8 mouse cellular contexts compared by ENCODE assay signal in genomic region chr7:105736911-105737521, GRCm38 (mm10). TPM values are rescaled to one million over a fixed set of nuclear protein-coding genes. Genes with fewer than 3 reads are reported as not detected.
A peak's percentile ranks its signal among the peaks of the same experiment; 100 is the strongest.
DNase-seq lines count a peak whose midpoint lies in the region; ATAC-seq and TF ChIP-seq lines count a peak whose summit lies in the region.

Gene Rrp8 (minus strand): TSS chr7:105737385.

- no peak for TF ChIP-seq CTCF in brain, embryonic 14.5 days (IDR thresholded peaks at IDR 0.05; ENCODE audit: borderline replicate concordance, extremely low read depth, insufficient read depth, insufficient read length)

- no peaks in the 10 kb centered on the region for H3K27me3 ChIP-seq in neural tube, embryonic 11.5 days (ENCODE audit: control insufficient read depth, insufficient read depth, low read length)
- no peaks in the 10 kb centered on the region for H3K27me3 ChIP-seq in limb, embryonic 13.5 days
- H3K27me3 ChIP-seq in midbrain, embryonic 12.5 days: no peaks in the 10 kb centered on the region

- 1% methylated on average over 30 of the region's 30 CpGs for WGBS in neural tube, embryonic 11.5 days
- under 1% methylated on average over 30 of the region's 30 CpGs for WGBS in limb, embryonic 13.5 days
- under 1% methylated on average over 29 of the region's 30 CpGs for WGBS in midbrain, embryonic 12.5 days

- H3K9ac ChIP-seq in neural tube, embryonic 11.5 days (ENCODE audit: low read length): peak within 1 kb of the TSS; percentile 85
- peak within 1 kb of the TSS; percentile 92 for H3K9ac ChIP-seq in limb, embryonic 13.5 days
- H3K9ac ChIP-seq in midbrain, embryonic 12.5 days (replicated peaks): peak within 1 kb of the TSS; percentile 90

- TF ChIP-seq POLR2A in brain, embryonic 14.5 days (IDR thresholded peaks at IDR 0.05; ENCODE audit: borderline replicate concordance, extremely low read depth, insufficient read depth, insufficient read length, poor library complexity, severe bottlenecking): no peak

- peaks cover 6% of the 10 kb centered on the region for H3K36me3 ChIP-seq in neural tube, embryonic 11.5 days (ENCODE audit: control insufficient read depth, insufficient read depth, low read length)
- H3K36me3 ChIP-seq in limb, embryonic 13.5 days: peaks cover 54% of the 10 kb centered on the region
- peaks cover 54% of the 10 kb centered on the region for H3K36me3 ChIP-seq in midbrain, embryonic 12.5 days

- peak within 1 kb of the TSS; percentile 64 for H3K27ac ChIP-seq in neural tube, embryonic 11.5 days (ENCODE audit: low read depth, low read length)
- H3K27ac ChIP-seq in limb, embryonic 13.5 days: peak within 1 kb of the TSS; percentile 83
- peak within 1 kb of the TSS; percentile 84 for H3K27ac ChIP-seq in midbrain, embryonic 12.5 days (replicated peaks)

- no peak; the same call in 1 of the 2 replicates for ATAC-seq in neural tube, embryonic 11.5 days (ENCODE audit: insufficient read depth, low FRiP score, low TSS enrichment)
- ATAC-seq in inflammation-experienced regulatory T-cells, adult 6 months: peak; percentile 41
- peak; percentile 9; the same call in 1 of the 2 replicates for ATAC-seq in limb, embryonic 13.5 days (ENCODE audit: low FRiP score, low read depth)
- no peak for ATAC-seq in midbrain, embryonic 12.5 days (ENCODE audit: low FRiP score, low read depth)

- H3K4me3 ChIP-seq in neural tube, embryonic 11.5 days (ENCODE audit: low read depth, low read length): peak within 1 kb of the TSS; percentile 76
- peak within 1 kb of the TSS; percentile 77 for H3K4me3 ChIP-seq in limb, embryonic 13.5 days
- peak within 1 kb of the TSS; percentile 82 for H3K4me3 ChIP-seq in midbrain, embryonic 12.5 days

- no peaks in the 10 kb centered on the region for H3K9me3 ChIP-seq in neural tube, embryonic 11.5 days (ENCODE audit: control insufficient read depth, low read length)
- H3K9me3 ChIP-seq in limb, embryonic 13.5 days: no peaks in the 10 kb centered on the region
- no peaks in the 10 kb centered on the region for H3K9me3 ChIP-seq in midbrain, embryonic 12.5 days

- DNase-seq in neural tube, embryonic 11.5 days (ENCODE audit: low spot score): no peak
- no peak for DNase-seq in neural tube, embryonic 10.5 days (ENCODE audit: extremely low spot score, low spot score)
- DNase-seq in brain, embryonic 14.5 days (ENCODE audit: low read depth): peak; percentile 36
- peak in 1 of 2 experiments; percentile 50 for DNase-seq in gastrocnemius, postnatal 4 days (ENCODE audit: low spot score in 2 of 2)
- DNase-seq in testis, postnatal 14 days (ENCODE audit: low spot score): peak; percentile 52

- H3K4me1 ChIP-seq in neural tube, embryonic 11.5 days (ENCODE audit: control insufficient read depth, insufficient read depth, low read length): peaks cover 5% of the 10 kb centered on the region
- H3K4me1 ChIP-seq in limb, embryonic 13.5 days: peaks cover 31% of the 10 kb centered on the region
- H3K4me1 ChIP-seq in midbrain, embryonic 12.5 days: peaks cover 25% of the 10 kb centered on the region

- peak within 1 kb of the TSS; percentile 66 for H3K4me2 ChIP-seq in neural tube, embryonic 11.5 days (ENCODE audit: low read depth)
- peak within 1 kb of the TSS; percentile 79 for H3K4me2 ChIP-seq in limb, embryonic 13.5 days (replicated peaks)
- H3K4me2 ChIP-seq in midbrain, embryonic 12.5 days (replicated peaks): peak within 1 kb of the TSS; percentile 72

RNA-seq across cellular contexts. Expression of gene Rrp8, which starts in this region (rescaled TPM):
- 37.5 and 50.7 TPM in 2 replicates for polyA plus RNA-seq in neural tube, embryonic 11.5 days (2014; fragmentation: Nextera tagmentation; extraction: Ambion mirVana)
- 15.7 and 17.8 TPM in 2 replicates for polyA plus RNA-seq in brain, embryonic 14.5 days (2012; rRNA removed)
- total RNA-seq in gastrocnemius, postnatal 4 days (2021): 10 to 100 TPM; 14.5 to 16.9 TPM
- polyA plus RNA-seq in inflammation-experienced regulatory T-cells, adult 6 months (2017; shearing (Covaris generic)): 10 to 100 TPM; 14.9 to 21.8 (median 19.9) TPM
- 44.0 and 44.3 TPM in 2 replicates for polyA plus RNA-seq in limb, embryonic 13.5 days (2015; fragmentation: Nextera tagmentation; extraction: Ambion mirVana)
- 40.1 and 41.7 TPM in 2 replicates for polyA plus RNA-seq in midbrain, embryonic 12.5 days (2016; fragmentation: Nextera tagmentation; extraction: Ambion mirVana)

Comparison
In these comparisons a context has a peak if more than half of its experiments do, and no peak if none do; other contexts are left out.
1. ATAC-seq: peak in inflammation-experienced regulatory T-cells, adult 6 months (single experiment) and limb, embryonic 13.5 days (single experiment); none in neural tube, embryonic 11.5 days (single experiment) and midbrain, embryonic 12.5 days (single experiment).
2. DNase-seq: peak in brain, embryonic 14.5 days (single experiment) and testis, postnatal 14 days (single experiment); none in neural tube, embryonic 11.5 days (single experiment) and neural tube, embryonic 10.5 days (single experiment).
3. Peak in every context shown above with its lines, with median percentiles within 50 percentile points of each other: H3K27ac ChIP-seq, H3K4me2 ChIP-seq, H3K4me3 ChIP-seq and H3K9ac ChIP-seq.